ENCODE assay signal across 19 mouse cellular contexts in the genomic region with DNA sequence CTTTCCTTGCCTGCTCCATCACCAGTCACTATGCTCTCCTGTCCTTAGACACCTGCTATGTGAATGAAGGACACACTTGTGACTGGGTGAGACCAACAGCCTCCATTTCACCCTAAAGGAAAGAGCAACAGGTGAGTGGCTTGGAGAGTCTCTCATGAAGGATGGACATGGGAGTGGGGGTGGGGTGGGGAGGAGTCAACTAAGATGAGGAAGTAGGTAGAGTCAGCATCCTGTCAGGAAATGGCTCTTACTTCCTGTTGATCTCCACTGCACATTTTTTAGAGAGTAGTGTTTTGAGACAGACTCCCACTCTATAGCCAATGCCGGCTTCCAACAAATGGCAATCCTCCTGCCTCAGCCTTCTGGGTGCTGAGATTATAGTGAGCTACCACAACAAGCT. TPM values are rescaled to one million over a fixed set of nuclear protein-coding genes. Genes with fewer than 3 reads are reported as not detected.
DNase-seq lines count a peak whose midpoint lies in the region; ATAC-seq and TF ChIP-seq lines count a peak whose summit lies in the region.
"Had no signal": no experiment of that assay in that cellular context is flagged by ENCODE, and none has a peak within 500 bp of the region (broad histone marks: within the 10 kb centered on the region; RNA-seq: fewer than 3 reads in every experiment).

No protein-coding gene starts in this region.

- TF ChIP-seq POLR2A in CH12.LX (IDR thresholded peaks at IDR 0.05; ENCODE audit: low read depth, low read length) = peak; percentile 44

- no peak overlapping the region for H3K27ac ChIP-seq in CH12.LX (ENCODE audit: insufficient read depth, low read depth)
- peak overlapping the region; percentile 61 for H3K27ac ChIP-seq in intestine, embryonic 16.5 days (ENCODE audit: low read length)
- no peak overlapping the region for H3K27ac ChIP-seq in hindbrain, embryonic 14.5 days
- H3K27ac ChIP-seq in left cerebral cortex, adult 2 months = no peak overlapping the region
- H3K27ac ChIP-seq: hindbrain, embryonic 15.5 days; liver, embryonic 13.5 days; neural tube, embryonic 13.5 days had no signal

- WGBS in intestine, embryonic 16.5 days = 96% methylated on average over 1 of the region's 1 CpGs
- 96% methylated on average over 1 of the region's 1 CpGs for WGBS in hindbrain, embryonic 14.5 days

- intact Hi-C loops in left cerebral cortex, adult 2 months (cut with DNase I) = no loop called here

- H3K4me3 ChIP-seq in CH12.LX (replicated peaks in 1 of 3; ENCODE audit: low read depth in 2 of 3, low read length in 2 of 3, poor library complexity in 1 of 3) = peak overlapping the region in 2 of 3 experiments; percentile 16 to 28
- H3K4me3 ChIP-seq in intestine, embryonic 16.5 days (ENCODE audit: low read length) = no peak overlapping the region
- no peak overlapping the region for H3K4me3 ChIP-seq in hindbrain, embryonic 14.5 days (replicated peaks; ENCODE audit: low read length)
- no peak overlapping the region for H3K4me3 ChIP-seq in left cerebral cortex, adult 2 months
- H3K4me3 ChIP-seq: hindbrain, embryonic 15.5 days; liver, embryonic 13.5 days; neural tube, embryonic 13.5 days had no signal

- no peaks in the 10 kb centered on the region for H3K27me3 ChIP-seq in CH12.LX (replicated peaks)
- no peaks in the 10 kb centered on the region; the same call in 1 of the 2 replicates for H3K27me3 ChIP-seq in intestine, embryonic 16.5 days (replicated peaks; ENCODE audit: control insufficient read depth, insufficient read depth, low read length)
- no peaks in the 10 kb centered on the region for H3K27me3 ChIP-seq in hindbrain, embryonic 14.5 days (ENCODE audit: control insufficient read depth, insufficient read depth, low read length)
- H3K27me3 ChIP-seq: hindbrain, embryonic 15.5 days; liver, embryonic 13.5 days had no signal

- no peaks in the 10 kb centered on the region for H3K79me2 ChIP-seq in CH12.LX (replicated peaks; ENCODE audit: control insufficient read depth, extremely low read depth, insufficient read depth, poor library complexity, severe bottlenecking)

- no peak overlapping the region for H3K9ac ChIP-seq in CH12.LX (ENCODE audit: insufficient read depth, low read depth)
- no peak overlapping the region for H3K9ac ChIP-seq in intestine, embryonic 16.5 days (ENCODE audit: low read depth, low read length)
- no peak overlapping the region for H3K9ac ChIP-seq in hindbrain, embryonic 14.5 days
- H3K9ac ChIP-seq: forebrain, postnatal 0 days; hindbrain, embryonic 15.5 days; liver, embryonic 13.5 days; neural tube, embryonic 13.5 days had no signal

- no peak for TF ChIP-seq CTCF in CH12.LX (conservative IDR thresholded peaks at IDR 0.05 in 1 of 2, IDR thresholded peaks at IDR 0.05 in 1 of 2; ENCODE audit: low read depth in 2 of 2, low read length in 2 of 2)
- no peak for TF ChIP-seq CTCF in left cerebral cortex, adult 2 months (IDR thresholded peaks at IDR 0.05)

- peak; percentile 63 for ATAC-seq in intestine, embryonic 16.5 days
- no peak for ATAC-seq in hindbrain, embryonic 14.5 days (ENCODE audit: low FRiP score)
- ATAC-seq: forebrain, postnatal 0 days had no signal

- no peaks in the 10 kb centered on the region for H3K36me3 ChIP-seq in CH12.LX (replicated peaks in 1 of 2; ENCODE audit: control insufficient read depth in 1 of 2, insufficient read depth in 1 of 2, low read length in 1 of 2)
- H3K36me3 ChIP-seq in intestine, embryonic 16.5 days (ENCODE audit: control insufficient read depth, insufficient read depth, low read length) = no peaks in the 10 kb centered on the region
- no peaks in the 10 kb centered on the region for H3K36me3 ChIP-seq in hindbrain, embryonic 14.5 days (replicated peaks; ENCODE audit: control insufficient read depth, insufficient read depth)
- H3K36me3 ChIP-seq: hindbrain, embryonic 15.5 days; liver, embryonic 13.5 days; neural tube, embryonic 13.5 days had no signal

- in situ Hi-C loops in CH12.LX (cut with MboI; ENCODE audit: low pct_ligation_motif_present, low pct_unique_long_range_greater_than_20kb, low sequenced_read_pairs) = no loop called here

- dilution Hi-C loops in CH12.LX (cut with MboI; ENCODE audit: extremely low pct_ligation_motif_present, extremely low pct_unique_long_range_greater_than_20kb, low sequenced_read_pairs) = no loop called here

- H3K4me2 ChIP-seq in CH12.LX (ENCODE audit: insufficient read depth, low read depth, poor library complexity, severe bottlenecking) = no peak overlapping the region
- peak overlapping the region; percentile 25; the same call in 1 of the 2 replicates for H3K4me2 ChIP-seq in intestine, embryonic 16.5 days (ENCODE audit: low read depth, low read length)
- no peak overlapping the region for H3K4me2 ChIP-seq in hindbrain, embryonic 14.5 days (replicated peaks)
- H3K4me2 ChIP-seq: hindbrain, embryonic 15.5 days; liver, embryonic 13.5 days; midbrain, embryonic 11.5 days; neural tube, embryonic 13.5 days had no signal

- TF ChIP-seq RAD21 in CH12.LX (IDR thresholded peaks at IDR 0.05; ENCODE audit: low read depth, low read length) = no peak

- H3K9me3 ChIP-seq in CH12.LX (replicated peaks; ENCODE audit: low read length) = peaks cover 5% of the 10 kb centered on the region
- no peaks in the 10 kb centered on the region for H3K9me3 ChIP-seq in intestine, embryonic 16.5 days (ENCODE audit: control insufficient read depth, low read length)
- no peaks in the 10 kb centered on the region for H3K9me3 ChIP-seq in hindbrain, embryonic 14.5 days (ENCODE audit: control insufficient read depth, low read length)
- H3K9me3 ChIP-seq: hindbrain, embryonic 15.5 days; liver, embryonic 13.5 days; neural tube, embryonic 13.5 days had no signal

- H3K4me1 ChIP-seq in CH12.LX (ENCODE audit: control insufficient read depth in 1 of 2, insufficient read depth in 2 of 2) = peaks cover 18 to 21% of the 10 kb centered on the region in 2 experiments
- H3K4me1 ChIP-seq in intestine, embryonic 16.5 days (ENCODE audit: control insufficient read depth, insufficient read depth, low read length) = no peaks in the 10 kb centered on the region
- no peaks in the 10 kb centered on the region for H3K4me1 ChIP-seq in hindbrain, embryonic 14.5 days (replicated peaks; ENCODE audit: control insufficient read depth, insufficient read depth, low read length)
- H3K4me1 ChIP-seq: hindbrain, embryonic 15.5 days; liver, embryonic 13.5 days; neural tube, embryonic 13.5 days had no signal

- peak; percentile 42; the same call in 1 of the 2 replicates for TF ChIP-seq EP300 in CH12.LX (IDR thresholded peaks at IDR 0.05; ENCODE audit: low read length)

- DNase-seq in heart, adult 18-20 months = peak; percentile 29 to 33
- no peak for DNase-seq in heart, postnatal 4 days
- DNase-seq in CH12.LX (ENCODE audit: extremely low read depth) = peak; percentile 77
- peak; percentile 28 to 73 for DNase-seq in spleen, postnatal 10 days (ENCODE audit: low spot score in 2 of 2)
- no peak for DNase-seq in hindbrain, embryonic 14.5 days (ENCODE audit: low spot score)
- no peak for DNase-seq in adrenal gland, postnatal 25 days
- DNase-seq in left cerebral cortex, adult 2 months (ENCODE audit: extremely low spot score in 1 of 2, low spot score in 2 of 2) = no peak
- DNase-seq: cerebellum, postnatal 10 days; forebrain, postnatal 0 days; kidney, postnatal 14 days; liver, embryonic 13.5 days had no signal

RNA-seq across cellular contexts. Expression of a gene that starts 0.3 kb away (rescaled TPM):
- under 1 TPM; 0.26 to 0.32 TPM for total RNA-seq in heart, adult 18-20 months (2021)
- under 1 TPM; 0.09 to 0.31 TPM for total RNA-seq in heart, postnatal 4 days (2021)
- 1.1 and 1.2 TPM in 2 replicates for total RNA-seq in CH12.LX (2012; rRNA removed)
- total RNA-seq in CH12.LX (2014; rRNA removed) = 1.9 and 2.0 TPM in 2 replicates
- 4.8 and 5.6 TPM in 2 replicates for polyA plus RNA-seq in CH12.LX (2012; ENCODE audit: insufficient read length, low read depth)
- polyA plus RNA-seq in intestine, embryonic 16.5 days (2015; fragmentation: Nextera tagmentation; extraction: Ambion mirVana) = 10.6 and 16.0 TPM in 2 replicates
- polyA plus RNA-seq in hindbrain, embryonic 14.5 days (2014; fragmentation: Nextera tagmentation; extraction: Ambion mirVana) = 0.10 TPM in 1 of 2 replicates, not detected in the other
- total RNA-seq in adrenal gland, postnatal 25 days (2021) = 0.43 TPM in 1 of 2 replicates, not detected in the other
- total RNA-seq in left cerebral cortex, adult 2 months (2021) = under 1 TPM; 0.65 to 0.68 TPM
- total RNA-seq: forebrain, postnatal 0 days had no signal
- polyA plus RNA-seq: C2C12; embryonic facial prominence, embryonic 14.5 days; forebrain, postnatal 0 days; neural tube, embryonic 13.5 days had no signal

RNA-seq across cellular contexts. Expression of a gene that starts 22.0 kb away (rescaled TPM):
- total RNA-seq in heart, adult 18-20 months (2021) = not detected
- not detected for total RNA-seq in heart, postnatal 4 days (2021)
- total RNA-seq in CH12.LX (2012; rRNA removed) (0.08 TPM in 1 of 2 replicates, not detected in the other), CH12.LX (2014; rRNA removed) (0.14 TPM in 1 of 2 replicates, not detected in the other)
- 0.11 TPM in 1 of 2 replicates, not detected in the other for polyA plus RNA-seq in CH12.LX (2012; ENCODE audit: insufficient read length, low read depth)
- polyA plus RNA-seq in intestine, embryonic 16.5 days (2015; fragmentation: Nextera tagmentation; extraction: Ambion mirVana) = 30.2 and 43.2 TPM in 2 replicates
- not detected in 2 replicates for polyA plus RNA-seq in hindbrain, embryonic 14.5 days (2014; fragmentation: Nextera tagmentation; extraction: Ambion mirVana)
- total RNA-seq in adrenal gland, postnatal 25 days (2021) = not detected in 2 replicates
- not detected for total RNA-seq in left cerebral cortex, adult 2 months (2021)
- total RNA-seq: adrenal gland, postnatal 4 days; forebrain, postnatal 0 days; left cerebral cortex, adult 18-20 months had no signal
- polyA plus RNA-seq: C2C12; embryonic facial prominence, embryonic 14.5 days; forebrain, postnatal 0 days; hindbrain, embryonic 15.5 days; liver, embryonic 13.5 days; midbrain, embryonic 11.5 days; neural tube, embryonic 13.5 days had no signal

RNA-seq across cellular contexts. Expression of a gene that starts 29.5 kb away (rescaled TPM):
- total RNA-seq in heart, adult 18-20 months (2021) = under 1 TPM in 1 of 2 experiments, not detected in 1; 0.46 TPM
- total RNA-seq in heart, postnatal 4 days (2021) = not detected
- total RNA-seq in CH12.LX (2012; rRNA removed) (5.8 and 6.8 TPM in 2 replicates), CH12.LX (2014; rRNA removed) (10.9 and 12.2 TPM in 2 replicates)
- polyA plus RNA-seq in CH12.LX (2012; ENCODE audit: insufficient read length, low read depth) = 10.2 and 11.4 TPM in 2 replicates
- 0.05 TPM in 1 of 2 replicates, not detected in the other for polyA plus RNA-seq in intestine, embryonic 16.5 days (2015; fragmentation: Nextera tagmentation; extraction: Ambion mirVana)
- polyA plus RNA-seq in hindbrain, embryonic 14.5 days (2014; fragmentation: Nextera tagmentation; extraction: Ambion mirVana) = 0.12 and 0.35 TPM in 2 replicates
- not detected in 2 replicates for total RNA-seq in adrenal gland, postnatal 25 days (2021)
- total RNA-seq in left cerebral cortex, adult 2 months (2021) = not detected
- total RNA-seq: adrenal gland, postnatal 4 days; forebrain, postnatal 0 days; left cerebral cortex, adult 18-20 months had no signal
- polyA plus RNA-seq: C2C12; embryonic facial prominence, embryonic 14.5 days; liver, embryonic 13.5 days; midbrain, embryonic 11.5 days had no signal

RNA-seq across cellular contexts. Expression of a gene that starts 43.7 kb away (rescaled TPM):
- not detected for total RNA-seq in heart, adult 18-20 months (2021)
- not detected for total RNA-seq in heart, postnatal 4 days (2021)
- not detected in 2 replicates for total RNA-seq in CH12.LX (2012; rRNA removed)
- 0.28 TPM in 1 of 2 replicates, not detected in the other for total RNA-seq in CH12.LX (2014; rRNA removed)
- 0.83 and 1.0 TPM in 2 replicates for polyA plus RNA-seq in CH12.LX (2012; ENCODE audit: insufficient read length, low read depth)
- 0.81 and 1.2 TPM in 2 replicates for polyA plus RNA-seq in intestine, embryonic 16.5 days (2015; fragmentation: Nextera tagmentation; extraction: Ambion mirVana)
- 4.2 and 5.6 TPM in 2 replicates for polyA plus RNA-seq in hindbrain, embryonic 14.5 days (2014; fragmentation: Nextera tagmentation; extraction: Ambion mirVana)
- 1.7 and 3.4 TPM in 2 replicates for total RNA-seq in adrenal gland, postnatal 25 days (2021)
- 1 to 10 TPM; 2.5 to 4.4 TPM for total RNA-seq in left cerebral cortex, adult 2 months (2021)
- polyA plus RNA-seq: C2C12 had no signal

RNA-seq across cellular contexts. Expression of a gene that starts 49.3 kb away (rescaled TPM):
- 10 to 100 TPM; 54.9 to 60.2 TPM for total RNA-seq in heart, adult 18-20 months (2021)
- total RNA-seq in heart, postnatal 4 days (2021) = 1 to 10 TPM; 4.0 to 4.9 TPM
- total RNA-seq in CH12.LX (2012; rRNA removed) = 574 and 629 TPM in 2 replicates
- 511 and 534 TPM in 2 replicates for total RNA-seq in CH12.LX (2014; rRNA removed)
- 898 and 899 TPM in 2 replicates for polyA plus RNA-seq in CH12.LX (2012; ENCODE audit: insufficient read length, low read depth)
- polyA plus RNA-seq in intestine, embryonic 16.5 days (2015; fragmentation: Nextera tagmentation; extraction: Ambion mirVana) = 11.0 and 11.1 TPM in 2 replicates
- polyA plus RNA-seq in hindbrain, embryonic 14.5 days (2014; fragmentation: Nextera tagmentation; extraction: Ambion mirVana) = 3.9 and 4.2 TPM in 2 replicates
- 14.0 and 18.1 TPM in 2 replicates for total RNA-seq in adrenal gland, postnatal 25 days (2021)
- 1 to 10 TPM; 1.1 to 2.1 TPM for total RNA-seq in left cerebral cortex, adult 2 months (2021)
- polyA plus RNA-seq: C2C12 had no signal

Comparison
In these comparisons a context has a peak if more than half of its experiments do, and no peak if none do; other contexts are left out.
1. DNase-seq: peak in heart, adult 18-20 months (2 of 2), CH12.LX (single experiment) and spleen, postnatal 10 days (2 of 2); none in heart, postnatal 4 days (single experiment), hindbrain, embryonic 14.5 days (single experiment), adrenal gland, postnatal 25 days (single experiment) and left cerebral cortex, adult 2 months (0 of 2).
2. H3K4me3 ChIP-seq: peak in CH12.LX (2 of 3); none in intestine, embryonic 16.5 days (single experiment), hindbrain, embryonic 14.5 days (single experiment) and left cerebral cortex, adult 2 months (single experiment).